Mouse (Mus musculus): ENCODE data around the gene Arih2.
"Not testable (repeated sequence)": the region's sequence is repeated elsewhere in the genome, so short reads cannot be mapped to it uniquely, and the experiment has no call there.

Gene Arih2

DNA sequence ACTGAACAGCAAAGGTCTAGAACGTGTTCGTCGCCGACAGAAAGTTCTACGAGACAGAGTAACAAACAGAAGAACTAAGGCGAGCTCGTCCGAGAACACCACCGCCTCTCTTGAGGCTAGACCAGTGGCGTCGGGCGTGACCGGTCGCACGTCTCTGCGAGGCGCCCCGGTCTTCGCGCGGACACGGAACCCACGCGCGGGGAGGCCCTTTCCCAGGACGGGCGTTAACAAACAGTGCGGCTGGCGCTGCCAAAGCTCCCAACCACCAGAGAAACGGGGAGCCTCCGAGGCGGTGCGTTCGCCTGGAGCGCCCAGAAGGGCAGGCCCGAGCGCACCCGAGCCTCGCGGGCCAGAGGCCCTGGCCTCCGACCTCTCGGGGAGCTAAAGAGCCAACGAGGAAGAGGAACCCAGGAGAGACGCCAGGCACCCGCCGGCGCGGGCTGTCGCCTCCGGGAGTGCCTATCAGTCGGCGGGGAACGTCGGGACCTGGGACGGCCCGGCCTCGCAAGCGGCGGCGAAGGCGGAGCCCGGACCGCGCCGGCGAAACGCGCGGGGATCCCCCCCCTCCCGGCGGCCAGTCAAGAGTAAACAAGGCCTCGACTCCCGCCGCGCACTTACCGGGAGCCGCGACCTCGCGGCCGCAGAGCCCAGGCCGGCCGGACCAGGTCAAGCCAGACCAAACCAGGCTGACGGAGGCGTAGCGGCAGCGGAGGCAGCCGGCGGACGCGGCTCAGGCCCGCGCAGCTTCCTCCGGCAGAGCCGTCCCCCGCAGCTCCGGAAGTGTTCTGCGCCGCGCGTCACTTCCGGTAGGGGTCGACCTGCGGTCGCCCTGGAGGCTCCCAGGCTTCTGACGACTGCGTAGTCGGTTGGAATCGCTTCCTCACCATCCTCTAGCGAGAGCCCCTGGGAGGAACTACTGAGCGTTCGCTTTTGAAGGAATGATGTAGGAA lies at the start of gene Arih2:
TSS of gene Arih2 (minus strand) at position 776 of the 950 bp plus-strand sequence.
- peak; percentile 73 for DNase-seq (ENCODE audit: low read depth)

DNA sequence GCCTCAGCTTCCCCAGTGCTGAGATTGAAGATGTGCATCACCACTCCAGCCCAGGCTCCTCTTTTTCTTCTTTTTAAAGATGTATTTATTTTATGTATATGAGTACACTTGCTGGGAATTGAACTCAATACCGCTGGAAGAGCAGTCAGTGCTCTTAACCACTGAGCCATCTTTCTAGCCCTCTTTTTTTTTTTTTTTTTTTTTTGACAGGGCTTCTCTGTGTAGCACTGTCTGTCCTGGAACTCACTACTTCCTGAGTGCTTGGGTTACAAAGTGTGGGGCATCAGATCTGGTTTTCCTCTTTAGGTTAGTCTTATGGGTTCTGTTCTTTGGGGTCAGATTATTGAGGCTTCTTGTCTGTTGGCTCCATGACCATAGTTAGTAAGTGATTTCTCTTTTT lies 45.3 kb upstream of the Arih2 start:
- no peak for DNase-seq (ENCODE audit: low read depth)

DNA sequence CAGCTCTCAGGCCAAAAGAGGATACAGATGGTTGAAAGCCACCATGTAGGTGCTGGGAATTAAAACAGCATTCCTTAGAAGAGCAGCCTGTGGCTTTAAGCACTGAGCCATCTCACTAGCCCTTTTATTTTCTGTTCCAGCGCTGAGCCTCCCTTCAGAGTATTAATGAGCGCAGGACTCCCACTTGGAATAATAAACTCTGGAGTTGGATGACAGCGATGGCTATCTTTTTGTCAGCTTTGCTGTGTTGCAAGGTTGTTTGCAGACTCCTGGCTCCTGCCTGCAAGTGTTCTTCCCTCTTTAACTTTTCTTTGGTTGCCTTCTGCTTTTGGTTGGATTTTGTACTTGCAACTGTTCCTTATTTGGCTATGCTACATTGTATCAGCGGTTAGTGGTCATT lies 44.8 kb upstream of the Arih2 start:
- no peak for DNase-seq (ENCODE audit: low read depth)

DNA sequence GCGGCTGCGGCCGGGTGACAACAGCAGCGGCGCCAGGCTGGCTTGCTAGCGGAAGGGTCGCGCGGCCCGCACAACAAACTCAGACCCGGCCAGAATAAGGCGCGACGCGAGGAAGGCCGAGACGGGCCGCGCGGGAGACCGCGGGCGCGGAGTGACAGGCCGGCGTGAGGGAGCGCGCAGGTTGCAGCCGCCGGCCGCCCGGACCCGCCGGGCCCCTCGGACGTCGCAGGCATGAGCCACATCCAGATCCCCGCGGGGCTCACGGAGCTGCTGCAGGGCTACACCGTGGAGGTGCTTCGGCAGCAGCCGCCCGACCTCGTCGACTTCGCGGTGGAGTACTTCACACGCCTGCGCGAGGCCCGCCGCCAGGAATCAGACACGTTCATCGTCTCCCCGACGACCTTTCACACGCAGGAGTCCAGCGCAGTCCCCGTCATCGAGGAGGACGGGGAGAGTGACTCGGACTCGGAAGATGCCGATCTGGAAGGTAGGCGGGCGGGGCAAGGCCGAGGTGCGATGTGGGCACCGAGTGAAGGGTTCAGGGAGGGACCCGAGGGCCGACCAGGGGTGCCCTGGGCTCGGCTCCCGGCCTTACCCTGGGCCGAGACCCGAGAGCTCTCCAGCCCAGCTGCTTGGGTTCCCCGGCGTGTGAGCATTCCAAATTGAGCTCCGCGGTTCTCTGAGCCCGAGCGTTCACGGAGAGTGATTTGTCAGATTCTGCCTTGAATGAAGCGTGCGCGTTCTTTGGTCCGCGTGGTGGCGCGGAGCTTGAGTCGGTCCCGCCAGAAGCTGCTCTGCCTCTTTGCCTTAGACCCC lies 43.2 kb upstream of the Arih2 start:
- no peak for DNase-seq (ENCODE audit: low read depth)

DNA sequence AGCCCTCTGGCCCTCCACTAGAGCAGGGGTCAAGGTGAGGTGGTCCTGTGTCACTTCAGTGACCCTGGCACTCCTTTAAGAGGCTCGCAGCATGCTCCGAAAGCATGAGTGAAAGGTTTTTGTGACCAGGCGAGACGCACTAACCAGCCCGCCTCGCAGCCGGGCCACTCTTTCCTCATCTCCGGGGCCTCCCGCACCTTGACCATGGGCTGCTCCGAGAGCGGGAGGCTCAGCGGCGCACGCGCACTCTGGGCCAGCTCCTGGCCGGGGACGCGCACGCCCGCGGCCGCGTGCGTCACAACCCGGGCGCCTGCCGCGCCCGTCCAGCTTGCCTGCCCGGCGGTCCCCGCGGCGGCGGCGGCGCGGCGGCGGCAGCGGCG lies 42.6 kb upstream of the Arih2 start:
- peak; percentile 44 for DNase-seq (ENCODE audit: low read depth)

DNA sequence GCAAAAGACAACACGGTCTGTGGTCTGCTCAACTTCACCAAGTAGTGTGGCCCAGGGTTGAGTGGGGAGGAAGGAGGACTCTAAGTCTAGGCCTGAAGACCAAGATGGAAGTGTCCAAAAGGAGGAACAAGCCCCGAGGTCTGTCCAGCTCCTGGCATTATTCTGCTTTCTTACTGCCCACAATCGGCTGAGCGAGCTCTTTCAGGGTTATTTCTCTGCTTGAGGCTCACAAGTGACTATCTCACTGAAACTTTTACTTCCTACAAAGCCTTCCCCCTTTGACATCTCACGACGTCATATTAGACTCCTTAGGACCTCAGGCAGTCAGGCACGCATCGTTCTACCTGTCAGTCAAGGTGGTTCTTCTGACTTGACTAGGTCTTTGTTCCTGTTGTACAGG lies 42.2 kb upstream of the Arih2 start:
- DNase-seq (ENCODE audit: low read depth), result no peak

DNA sequence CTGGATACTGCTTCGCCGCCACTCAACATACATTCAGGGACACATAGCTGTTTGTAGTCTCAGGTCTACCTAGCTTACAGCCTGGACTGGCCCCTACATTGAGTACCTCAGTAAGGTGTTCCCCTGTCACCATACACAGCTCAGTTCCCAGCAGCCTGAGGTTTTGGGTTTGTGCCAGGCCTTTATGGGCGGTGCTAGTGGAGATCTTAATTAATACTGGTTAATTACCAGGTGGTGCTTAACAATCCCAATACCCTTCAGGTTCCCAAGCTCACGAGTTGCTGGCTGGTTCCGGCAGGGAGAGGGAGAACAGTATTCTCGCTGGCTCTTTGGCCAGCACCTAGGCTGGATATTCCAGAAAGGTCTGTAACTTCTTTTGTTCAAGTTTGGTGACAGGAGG lies 41.7 kb upstream of the Arih2 start:
- DNase-seq (ENCODE audit: low read depth), result no peak

DNA sequence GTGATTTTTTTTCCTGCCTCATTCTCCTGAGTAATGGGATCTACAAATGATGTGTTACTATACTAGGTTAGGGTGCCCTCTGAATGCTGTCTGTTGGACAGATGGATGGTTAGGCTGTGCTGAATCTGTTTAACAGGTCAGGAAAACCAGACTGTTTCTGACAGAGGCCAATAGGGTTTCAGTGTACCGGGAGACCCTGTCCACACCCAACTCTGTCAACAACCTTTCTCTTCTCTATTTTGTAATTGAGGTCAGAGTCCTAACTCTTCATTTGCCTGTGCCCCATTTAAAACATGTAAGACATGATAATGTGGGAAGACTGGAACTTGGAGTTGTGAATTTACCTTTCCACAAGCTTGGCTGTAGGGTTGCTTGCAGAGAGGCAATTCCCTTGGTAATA lies 40.8 kb upstream of the Arih2 start:
- DNase-seq (ENCODE audit: low read depth), result no peak

DNA sequence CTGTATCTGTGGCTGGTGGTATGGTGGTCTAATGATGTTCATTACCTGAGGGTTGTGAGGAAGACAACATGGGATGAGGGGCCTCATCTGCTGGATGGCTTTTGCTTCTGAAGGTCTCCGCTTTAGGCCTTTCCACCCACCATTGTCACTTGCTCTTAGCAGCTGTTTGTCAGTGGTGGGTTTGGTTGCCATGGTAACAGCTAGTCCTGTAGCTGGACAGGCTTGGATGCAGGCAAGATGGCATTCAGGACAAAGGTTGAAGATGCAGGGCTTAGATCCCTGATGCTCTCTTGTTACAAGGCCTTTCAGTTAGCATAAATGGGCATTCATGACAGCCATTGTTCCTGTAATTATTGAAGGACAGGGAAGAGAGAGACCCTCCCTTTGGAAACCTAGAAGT lies 39.9 kb upstream of the Arih2 start, which contains the start of gene Prkar2a:
TSS of gene Prkar2a (plus strand) at position 209 of the 400 bp plus-strand sequence.
- no peak for DNase-seq (ENCODE audit: low read depth)

DNA sequence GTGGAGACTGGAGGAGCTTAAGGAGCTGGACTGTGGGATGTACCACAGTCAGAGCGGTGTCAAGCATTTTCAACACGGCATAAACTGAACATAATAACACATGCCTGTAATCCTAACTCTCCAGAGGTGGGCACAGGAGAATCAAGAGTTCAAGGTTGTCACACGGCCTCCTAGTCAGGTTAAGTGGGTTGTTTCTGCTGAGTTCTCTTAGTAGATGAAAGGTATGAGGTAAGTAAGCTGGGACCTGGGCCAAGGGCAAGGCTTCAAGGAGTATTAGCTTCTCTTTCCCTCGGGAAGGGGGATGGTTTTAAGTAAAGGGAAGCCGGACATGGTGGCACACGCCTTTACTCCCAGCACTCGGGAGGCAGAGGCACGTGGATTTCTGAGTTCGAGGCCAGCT lies 39.3 kb upstream of the Arih2 start:
- DNase-seq (ENCODE audit: low read depth), result no peak

DNA sequence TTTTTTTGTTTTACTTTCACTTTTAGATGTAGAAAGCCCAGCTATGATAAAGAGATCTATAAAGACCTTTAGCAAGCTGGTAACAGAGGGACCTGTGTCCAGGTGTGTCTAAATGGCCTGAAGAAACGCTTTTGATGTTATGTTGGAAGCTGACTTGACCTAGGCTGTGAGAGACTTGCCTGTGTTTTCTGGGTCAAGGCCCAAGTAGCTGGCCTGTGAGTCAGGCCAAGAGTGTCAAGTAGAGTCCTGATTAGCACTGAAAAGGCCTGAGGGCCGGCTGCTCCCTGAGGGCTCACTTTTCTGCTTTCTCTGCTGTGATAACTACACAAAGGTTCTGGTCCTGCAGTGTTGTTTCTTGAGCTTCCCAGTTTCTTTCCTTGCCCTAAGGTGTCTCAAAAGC lies 38.5 kb upstream of the Arih2 start:
- DNase-seq (ENCODE audit: low read depth), result no peak

DNA sequence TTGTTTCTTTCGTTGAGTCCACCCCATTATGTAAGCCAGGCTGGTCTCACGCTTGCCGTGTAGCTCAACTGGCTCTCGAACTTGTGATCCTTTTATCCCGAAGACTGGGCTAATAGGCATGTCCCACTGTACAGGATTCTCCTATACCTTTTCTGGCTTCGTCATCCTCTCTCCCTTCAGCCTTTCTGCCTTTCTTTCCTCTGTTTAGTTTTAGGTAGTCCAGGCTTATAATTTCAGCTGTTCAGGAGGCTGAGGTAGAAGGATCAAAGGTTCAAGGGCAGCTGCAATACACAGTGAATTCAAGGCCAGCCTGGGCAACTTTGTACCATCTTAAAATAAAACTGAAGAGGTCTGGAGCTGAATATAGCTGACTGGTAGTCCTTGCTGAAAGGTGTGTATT lies 38.0 kb upstream of the Arih2 start:
- no peak for DNase-seq (ENCODE audit: low read depth)

DNA sequence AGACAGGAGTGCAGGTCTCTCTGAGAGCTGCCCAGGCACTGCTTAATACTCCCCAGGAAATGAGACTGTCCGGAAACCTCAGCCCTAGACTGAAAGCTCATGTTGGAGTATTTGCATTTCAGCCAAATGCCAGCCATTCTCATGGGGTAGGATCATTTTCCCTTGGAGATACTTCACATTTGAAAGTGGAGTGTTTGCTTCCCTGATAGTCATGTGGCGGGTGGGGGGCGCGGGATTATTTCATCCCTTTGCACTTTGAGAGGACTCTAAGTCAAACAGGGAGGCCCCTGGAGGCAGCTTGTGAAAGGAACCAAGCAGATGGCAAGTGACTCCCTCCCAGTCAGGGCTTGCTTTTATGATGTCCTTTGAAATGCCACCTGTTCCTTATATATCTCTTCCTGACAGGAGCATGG lies 37.3 kb upstream of the Arih2 start:
- no peak for DNase-seq (ENCODE audit: low read depth)

DNA sequence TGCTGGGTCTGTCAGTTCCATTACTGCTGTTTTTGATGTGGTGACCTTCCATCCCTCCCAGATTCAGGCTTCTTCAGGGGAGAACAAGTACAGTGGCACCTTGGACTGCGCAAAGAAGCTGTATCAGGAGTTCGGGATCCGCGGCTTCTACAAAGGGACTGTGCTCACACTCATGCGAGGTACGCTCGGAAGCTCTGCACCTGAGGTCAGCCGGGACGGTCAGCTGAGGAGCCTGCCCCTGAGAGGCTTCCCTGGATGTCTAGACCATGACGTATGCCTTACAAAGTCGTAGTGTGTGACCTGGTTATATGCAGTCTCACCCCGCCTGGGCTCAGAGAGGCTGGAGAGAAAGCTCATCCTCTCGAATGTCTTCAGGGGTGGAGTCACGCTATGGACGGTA lies 30.8 kb upstream of the Arih2 start:
- DNase-seq (ENCODE audit: low read depth), result no peak

DNA sequence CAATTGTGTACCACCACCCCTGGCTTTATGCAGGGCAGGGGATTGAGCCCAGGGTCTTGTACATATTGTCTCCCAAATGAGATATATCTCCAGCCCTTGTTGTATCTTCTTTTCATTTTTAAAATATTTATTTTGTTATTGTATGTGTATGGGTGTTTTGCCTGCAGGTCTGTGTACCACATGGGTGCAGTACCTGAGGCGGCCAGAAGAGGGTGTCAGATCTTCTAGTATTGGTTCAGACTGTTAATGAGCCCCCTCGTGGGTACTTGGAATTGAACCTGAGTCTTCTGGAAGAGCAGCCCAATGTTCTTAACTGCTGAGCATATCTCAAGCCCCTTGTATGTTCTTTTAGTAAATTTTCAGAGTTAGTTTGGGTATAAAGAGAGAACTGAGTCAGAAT lies 24.0 kb upstream of the Arih2 start:
- no peak for DNase-seq (ENCODE audit: low read depth)

DNA sequence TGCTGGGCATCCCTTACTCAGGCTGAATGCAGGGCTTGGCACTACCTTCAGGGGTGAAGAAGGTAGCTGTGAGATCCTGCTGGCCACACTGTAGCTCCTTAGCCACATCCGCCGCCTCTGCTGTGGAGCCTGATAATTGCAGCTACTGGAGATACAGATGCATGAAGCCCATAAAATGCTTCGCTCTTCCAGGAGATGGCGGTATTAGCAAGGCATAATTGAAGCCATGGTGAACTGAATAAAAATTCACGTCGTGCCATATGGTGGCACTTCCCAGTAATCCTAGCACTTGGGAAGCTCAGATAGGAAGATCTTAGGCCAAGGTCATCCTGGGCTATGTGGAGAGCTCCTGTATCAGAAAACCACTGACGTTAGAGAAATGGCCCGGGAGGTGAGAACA lies 20.7 kb upstream of the Arih2 start:
- DNase-seq (ENCODE audit: low read depth), result no peak

DNA sequence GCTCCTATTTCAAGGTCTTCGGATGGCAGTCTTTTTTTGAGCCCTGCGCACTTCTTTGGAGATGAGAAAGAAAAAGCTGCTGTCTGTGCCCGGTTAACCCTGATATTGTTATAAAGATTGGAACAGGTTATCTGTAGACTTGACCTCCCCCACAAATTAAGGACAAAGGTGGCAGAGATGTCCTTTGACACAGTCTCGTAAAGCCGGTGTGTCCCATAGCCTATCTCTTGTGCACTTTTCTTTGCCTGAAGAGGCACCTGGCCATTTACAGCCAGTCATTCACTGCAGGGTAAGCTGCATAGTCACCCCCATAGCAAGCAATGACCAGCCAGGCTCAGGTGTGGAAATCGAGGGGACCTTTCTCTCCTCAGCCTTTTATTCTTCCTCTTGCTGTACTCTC lies 13.5 kb upstream of the Arih2 start:
- no peak for DNase-seq (ENCODE audit: low read depth)

DNA sequence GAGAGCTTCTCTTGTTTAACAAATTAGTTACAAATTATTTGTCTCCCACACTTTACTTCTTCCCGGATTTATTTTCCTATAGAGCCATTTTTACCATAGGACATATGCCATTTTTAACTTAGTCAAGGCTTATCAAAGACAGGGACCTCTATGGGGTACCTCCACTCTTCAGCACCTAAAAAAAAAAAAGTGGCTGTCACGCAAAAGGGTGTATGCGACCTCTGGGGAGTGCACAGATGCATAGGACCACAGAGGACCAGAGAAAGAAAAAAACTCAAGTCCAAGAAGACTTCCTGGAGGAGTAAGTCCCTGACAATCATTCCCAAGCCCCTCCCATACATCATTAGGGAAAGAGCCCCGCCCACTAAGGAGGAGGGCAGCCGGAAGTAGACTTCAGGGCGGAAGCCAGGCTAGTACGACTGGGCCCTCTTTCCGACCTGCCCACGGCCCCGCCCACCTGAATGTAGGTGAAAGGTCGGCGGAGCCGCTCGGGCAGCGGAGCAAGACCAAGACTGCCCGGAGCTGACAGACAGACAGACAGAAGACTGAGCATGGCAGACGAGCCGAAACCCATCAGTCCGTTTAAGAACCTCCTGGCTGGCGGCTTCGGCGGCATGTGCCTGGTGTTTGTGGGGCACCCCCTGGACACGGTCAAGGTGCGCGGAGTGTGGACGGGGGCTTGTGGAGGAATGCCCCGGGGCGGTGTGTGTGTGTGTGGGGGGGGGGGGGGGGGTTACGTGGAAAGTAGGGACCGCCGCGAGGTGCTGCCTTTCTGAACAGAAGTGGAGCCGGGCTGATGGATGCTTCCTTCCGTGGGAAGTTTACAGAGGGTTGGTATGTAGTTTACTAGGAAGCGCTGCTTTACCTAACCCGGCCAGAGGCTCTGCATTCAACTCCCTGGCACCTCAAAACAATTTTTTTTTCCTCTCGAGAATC lies 12.8 kb upstream of the Arih2 start, which contains the start of gene Slc25a20:
TSS of gene Slc25a20 (plus strand) at position 412 of the 936 bp plus-strand sequence.
- DNase-seq (ENCODE audit: low read depth), result peak; percentile 71

DNA sequence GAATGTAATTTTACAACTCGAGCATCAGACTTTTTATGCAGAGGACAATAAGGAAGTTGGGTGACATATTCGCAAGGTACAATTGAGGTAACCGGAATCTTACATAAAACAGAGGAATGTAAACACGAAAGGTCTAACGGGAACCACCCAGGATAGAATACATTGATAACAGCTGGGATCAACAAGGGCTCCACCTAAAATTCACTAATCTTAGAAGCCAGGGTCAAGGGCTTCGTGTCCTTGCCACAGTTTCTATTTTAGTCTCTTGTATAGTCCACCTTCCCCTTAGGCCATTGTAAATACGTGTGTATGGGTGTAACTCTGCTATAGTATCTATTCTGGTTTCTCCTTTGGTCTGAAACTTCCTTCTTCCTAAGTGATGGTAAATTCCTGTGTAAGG lies 6.7 kb upstream of the Arih2 start:
- DNase-seq (ENCODE audit: low read depth), result not testable (repeated sequence)

DNA sequence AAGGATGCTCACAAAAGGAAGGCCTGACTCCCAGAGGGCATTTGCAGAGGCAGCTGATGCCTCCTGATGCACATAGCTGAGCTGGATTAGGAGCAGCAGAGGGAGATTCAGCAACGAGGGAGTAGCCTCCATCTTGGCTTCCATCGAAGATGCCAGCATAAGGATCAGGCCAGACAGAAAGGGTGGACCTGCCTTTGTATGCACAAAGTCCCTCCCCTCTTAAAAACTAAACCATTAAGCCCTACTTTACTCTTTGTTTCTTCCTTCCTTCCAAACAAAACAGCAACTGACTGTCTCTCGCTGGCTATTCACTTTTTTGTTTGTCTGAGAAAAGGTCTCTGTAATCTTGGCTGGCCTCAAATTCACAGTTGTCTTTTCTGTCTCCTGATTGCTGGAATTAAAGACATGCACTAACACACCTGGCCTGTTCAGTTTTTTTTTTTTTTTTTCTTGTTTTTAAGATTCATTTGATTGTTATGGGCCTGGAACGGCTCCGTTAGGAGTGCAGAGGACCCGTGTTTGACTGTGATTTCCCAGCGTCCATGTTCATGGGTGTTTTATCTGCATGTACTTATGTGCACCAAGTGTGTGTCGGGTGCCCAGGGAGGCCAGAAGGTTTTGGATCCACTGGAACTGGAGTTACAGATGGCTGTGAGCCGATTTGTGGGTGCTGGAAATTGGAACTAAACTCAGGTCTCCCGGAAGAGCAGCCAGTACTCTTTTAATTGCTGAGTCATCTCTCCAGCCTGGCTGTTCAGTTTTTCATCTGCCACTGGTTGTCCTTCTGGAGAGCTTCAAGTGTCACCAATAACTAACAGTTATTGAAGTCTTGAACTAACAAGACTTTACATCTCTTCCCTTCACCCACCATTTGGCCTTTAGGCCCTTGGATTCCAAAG lies 5.6 kb upstream of the Arih2 start:
- no peak for DNase-seq (ENCODE audit: low read depth)

All from fibroblast of lung, adult 2 months (primary cell).